Mouse (Mus musculus): ENCODE results near the gene Mroh3. TPM values are rescaled to one million over a fixed set of nuclear protein-coding genes. Genes with fewer than 3 reads are reported as not detected.

The Mroh3 gene
- not detected for total RNA-seq (2021)
- long read RNA-seq, experiment 1, result 0 reads
- long read RNA-seq, experiment 2, result 0 reads

GRCm38 (mm10) chr1:136212803-136213202 lies at the start of gene Mroh3:
TSS of gene Mroh3 (minus strand) at chr1:136212828.
- no peak for DNase-seq
- intact Hi-C loops (cut with DNase I), result no loop called here

DNA sequence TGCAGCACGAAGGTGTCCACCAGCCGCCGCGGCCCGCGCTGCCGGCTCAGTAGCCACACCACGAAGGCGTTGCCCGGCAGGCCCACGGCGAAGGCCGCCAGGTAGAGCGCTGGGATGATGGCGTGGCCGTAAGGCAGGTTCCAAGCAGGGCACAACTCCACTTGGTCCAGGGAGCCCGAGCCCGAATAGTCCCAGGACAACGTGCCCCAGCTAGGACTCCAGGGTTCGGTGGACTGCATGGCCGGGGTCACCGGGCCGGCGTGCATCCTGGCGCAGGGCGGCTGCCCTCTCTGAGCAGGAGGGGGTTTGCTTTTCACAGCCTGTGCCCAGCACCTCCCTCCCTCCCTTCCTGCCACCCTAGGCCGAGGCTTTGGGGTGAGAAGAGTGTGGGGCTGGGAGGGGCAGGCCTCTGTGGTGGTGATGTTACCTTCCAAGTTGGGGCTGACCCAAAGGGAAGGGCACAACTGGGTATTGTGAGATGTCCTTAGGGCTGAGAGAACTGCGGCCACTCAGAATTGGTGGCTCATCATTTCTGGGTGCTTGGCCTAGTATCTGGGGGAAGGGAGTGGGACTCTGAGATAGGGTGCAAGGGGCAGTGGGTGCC lies 48.1 kb upstream of the Mroh3 start, which contains the start of gene Gpr25:
Gpr25 (minus strand) TSS at position 239 of the 604 bp plus-strand sequence.
- no peak for DNase-seq
- intact Hi-C loops (cut with DNase I), result no loop called here

DNA sequence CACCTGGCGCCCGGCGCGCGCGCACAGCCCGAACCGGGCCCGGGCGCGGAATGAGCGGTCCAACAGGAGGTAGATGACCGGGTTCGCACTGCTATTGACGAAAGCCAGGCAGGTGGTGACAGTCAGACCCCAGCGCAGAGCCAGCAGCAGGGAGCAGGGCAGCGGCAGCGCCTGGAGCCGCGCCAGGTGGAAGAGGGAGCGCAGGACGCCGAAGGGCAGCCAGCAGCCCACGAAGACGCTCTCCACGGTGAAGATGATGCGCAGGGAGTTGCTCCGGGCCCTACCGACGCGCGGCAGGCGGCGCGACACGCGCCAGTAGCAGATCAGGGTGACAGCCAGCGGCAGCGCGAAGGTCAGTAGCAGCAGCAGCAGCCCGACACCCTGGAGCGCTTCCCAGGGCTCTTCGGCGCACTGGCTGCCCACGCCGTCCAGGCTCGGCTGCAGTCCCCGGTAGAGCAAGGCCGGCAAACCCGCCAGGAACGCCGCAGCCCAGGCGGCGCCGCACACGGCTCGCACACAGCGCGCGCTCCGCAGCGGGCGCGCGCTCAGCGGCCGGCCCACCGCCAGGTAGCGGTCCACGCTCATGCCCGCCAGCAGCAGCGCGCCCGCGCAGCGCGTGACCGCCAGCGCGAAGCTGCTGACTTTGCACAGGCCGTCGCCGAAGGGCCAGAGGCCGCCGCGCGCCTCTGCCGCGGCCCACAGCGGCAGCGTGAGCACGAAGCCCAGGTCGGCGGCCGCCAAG lies 47.4 kb upstream of the Mroh3 start:
- DNase-seq, result peak; percentile 42 to 51
- intact Hi-C loops (cut with DNase I), result no loop called here

DNA sequence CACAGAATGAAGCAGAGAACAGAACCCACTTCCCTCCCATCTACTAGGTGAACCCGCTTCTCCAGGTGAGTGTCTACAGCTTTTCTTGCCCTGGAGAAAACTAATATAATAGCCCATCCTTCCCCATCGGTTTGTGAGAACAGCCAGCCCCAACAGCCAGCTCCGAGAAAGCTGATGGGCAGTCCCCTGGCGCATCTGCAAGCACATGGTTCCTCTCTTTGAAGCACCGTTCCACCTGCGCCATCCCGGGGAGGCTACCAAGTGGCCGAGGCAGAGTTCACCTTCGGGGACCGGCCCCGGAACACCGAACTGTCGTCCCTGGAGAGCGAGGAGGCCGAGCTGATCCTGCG lies 46.9 kb upstream of the Mroh3 start:
- DNase-seq, result no peak
- intact Hi-C loops (cut with DNase I), result no loop called here

DNA sequence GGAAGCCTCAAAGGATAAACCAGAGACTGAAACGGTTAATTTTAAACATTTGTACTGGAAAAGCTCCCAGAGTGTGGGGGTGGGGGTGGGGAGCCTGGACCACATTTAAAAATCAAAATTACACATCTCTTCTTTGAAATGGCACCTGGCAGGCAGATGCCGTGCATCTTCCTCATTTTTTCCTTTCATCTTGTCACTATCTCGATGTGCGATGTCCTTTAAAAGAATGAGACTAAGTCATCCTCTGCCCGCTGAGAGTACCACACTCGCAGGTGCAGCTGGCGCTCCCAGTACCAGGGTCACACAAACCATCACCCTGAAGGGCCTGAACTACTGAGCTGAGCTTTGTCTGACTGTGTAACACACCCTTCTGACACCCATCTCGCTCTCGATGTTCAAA lies 45.9 kb upstream of the Mroh3 start:
- DNase-seq, result no peak
- intact Hi-C loops (cut with DNase I), result no loop called here

DNA sequence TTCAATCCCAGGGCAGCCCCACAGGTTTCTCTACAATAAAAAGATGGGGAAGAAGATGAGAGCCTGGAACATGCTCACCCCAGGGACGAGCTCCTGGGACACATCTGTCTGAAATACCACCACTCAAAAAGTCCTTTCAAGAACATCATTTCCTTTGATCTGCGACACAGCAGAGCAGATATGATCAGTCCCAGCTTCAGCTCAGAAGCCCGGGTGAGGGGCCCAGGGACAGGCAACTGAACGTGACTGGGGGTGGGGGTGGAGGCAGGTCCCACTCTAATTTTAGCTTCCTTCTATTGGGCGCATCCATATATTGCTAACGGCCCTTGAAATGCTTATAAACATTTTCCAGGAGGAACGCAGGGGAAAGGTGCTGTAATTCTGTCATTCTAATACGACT lies 43.0 kb upstream of the Mroh3 start:
- intact Hi-C loops (cut with DNase I), result no loop called here
- no peak for DNase-seq

DNA sequence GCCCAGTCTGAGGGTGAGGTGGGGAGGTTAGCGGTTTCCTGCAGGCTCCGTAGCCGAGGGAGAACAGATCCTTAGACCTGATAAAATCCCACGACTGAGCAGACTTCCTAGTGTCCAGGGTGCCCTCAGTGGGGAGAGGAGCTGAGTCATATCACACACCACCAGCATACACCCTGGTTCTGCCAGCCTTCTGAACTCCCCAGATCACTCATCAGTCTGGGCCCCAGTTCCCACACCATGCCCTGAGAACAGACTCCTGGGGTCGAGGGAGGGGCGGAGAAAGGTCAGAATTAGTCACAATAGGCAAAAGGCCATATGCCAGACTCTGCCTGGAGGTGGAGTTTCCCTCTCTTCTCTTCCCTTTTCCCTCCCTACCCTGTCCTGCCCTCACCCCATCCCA lies 42.5 kb upstream of the Mroh3 start:
- DNase-seq, result no peak
- intact Hi-C loops (cut with DNase I), result no loop called here

- DNase-seq, result no peak
- intact Hi-C loops (cut with DNase I), result no loop called here
Observed at GRCm38 (mm10) chr1:136254503-136255065, 42.0 kb upstream of the Mroh3 start.

- intact Hi-C loops (cut with DNase I), result no loop called here
- no peak for DNase-seq
Observed at GRCm38 (mm10) chr1:136253472-136253871, 40.8 kb upstream of the Mroh3 start.

GRCm38 (mm10) chr1:136249662-136250061 lies 37.0 kb upstream of the Mroh3 start:
- no peak for DNase-seq
- intact Hi-C loops (cut with DNase I), result no loop called here

DNA sequence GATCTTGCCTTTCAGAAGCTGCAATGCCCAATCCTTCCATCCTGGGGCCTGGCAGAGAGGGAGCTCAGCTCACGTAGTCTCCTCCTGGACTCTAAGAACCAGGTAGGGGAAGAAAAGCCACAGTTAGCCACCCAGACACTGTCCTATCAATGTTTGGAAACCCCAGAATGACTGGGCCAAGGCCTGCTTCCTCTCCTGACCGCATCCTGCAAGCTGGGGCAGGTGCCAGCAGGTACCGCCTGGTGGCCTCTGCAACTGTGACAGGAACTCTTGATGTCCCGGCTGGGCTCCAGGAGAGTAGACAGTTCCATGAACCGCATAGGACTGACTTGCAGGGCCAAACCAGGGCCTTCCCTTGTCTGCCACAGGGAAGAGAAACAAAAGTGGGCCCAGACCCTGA lies 34.8 kb upstream of the Mroh3 start:
- no peak for DNase-seq
- intact Hi-C loops (cut with DNase I), result no loop called here

DNA sequence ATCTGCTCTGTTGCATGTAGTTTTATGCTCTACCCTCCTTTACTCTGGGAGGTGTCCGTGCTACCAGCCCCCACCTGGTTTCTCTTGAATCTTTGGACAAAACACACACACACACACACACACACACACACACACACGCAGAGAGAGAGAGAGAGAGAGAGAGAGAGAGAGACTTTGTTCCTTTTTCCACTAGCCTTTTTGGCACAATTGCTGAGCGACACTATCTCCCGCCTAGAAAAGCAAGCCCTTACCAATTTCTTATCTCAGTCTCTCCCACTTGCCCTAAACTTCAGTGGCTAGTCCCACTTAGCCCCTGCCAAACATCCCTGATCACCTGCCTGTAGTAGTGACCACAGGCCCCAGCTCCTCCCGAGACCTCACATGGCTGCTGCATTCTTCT lies 31.8 kb upstream of the Mroh3 start:
- intact Hi-C loops (cut with DNase I), result no loop called here
- no peak for DNase-seq

DNA sequence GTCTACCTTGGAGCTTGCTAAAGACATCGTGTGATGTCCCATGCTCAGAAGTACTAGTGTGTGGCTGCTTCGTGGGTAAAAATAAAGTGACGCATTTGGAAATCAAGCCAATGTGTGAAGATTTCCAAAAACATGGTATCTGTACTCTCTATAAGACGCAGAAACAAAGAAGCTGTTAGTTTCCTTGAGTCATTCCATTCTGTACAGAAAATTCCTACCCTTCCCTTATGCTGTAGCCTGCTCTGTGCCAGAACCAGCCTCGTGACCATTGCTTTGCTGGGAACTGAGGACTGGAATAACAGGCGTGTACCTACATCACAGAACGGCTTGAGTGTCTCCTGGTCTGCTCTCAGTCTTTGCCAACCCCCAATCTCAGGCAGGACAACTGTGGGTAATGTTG lies 29.2 kb upstream of the Mroh3 start:
- DNase-seq, result no peak
- intact Hi-C loops (cut with DNase I), result no loop called here

DNA sequence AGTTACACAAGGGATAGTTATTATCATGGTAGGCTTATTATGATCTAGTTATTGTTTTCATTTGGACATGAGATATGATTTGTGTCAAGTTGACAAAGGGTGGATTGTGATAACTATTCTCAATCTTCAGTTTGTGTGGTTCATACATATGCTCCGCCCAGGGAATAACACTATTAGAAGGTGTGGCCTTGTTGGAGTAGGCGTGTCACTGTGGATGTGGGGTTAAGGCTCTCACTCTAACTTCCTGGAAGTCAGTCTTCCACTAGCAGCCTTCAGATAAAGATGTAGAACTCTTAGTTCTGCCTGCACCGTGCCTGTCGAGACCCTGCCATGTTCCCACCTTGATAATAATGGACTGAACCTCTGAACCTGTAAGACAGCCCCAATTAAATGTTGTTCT lies 25.9 kb upstream of the Mroh3 start:
- intact Hi-C loops (cut with DNase I), result no loop called here
- no peak for DNase-seq

DNA sequence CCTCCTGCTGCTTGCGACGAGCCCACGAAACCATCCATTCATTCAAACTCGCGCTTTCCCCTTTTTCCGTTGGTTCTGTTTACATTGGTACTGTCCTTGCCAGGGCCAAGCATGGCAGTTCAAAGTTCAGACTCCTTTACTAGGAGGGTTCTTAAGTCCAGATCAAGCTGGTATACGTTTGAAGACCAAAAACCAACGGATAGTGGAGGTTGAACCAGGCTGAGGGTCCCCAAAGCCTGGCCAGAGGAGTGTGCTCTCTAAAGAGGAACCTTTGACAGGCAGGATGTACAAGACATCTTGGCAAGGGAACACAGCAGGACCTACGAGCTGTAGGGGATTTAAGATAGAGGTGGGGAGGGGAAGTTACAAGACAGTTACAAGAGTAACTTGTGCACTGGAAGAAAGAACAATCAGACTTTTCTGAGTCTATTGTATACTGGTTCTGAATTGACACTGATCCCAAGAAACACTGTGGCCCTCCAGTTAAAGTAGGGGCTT lies 22.0 kb upstream of the Mroh3 start:
- no peak for DNase-seq
- intact Hi-C loops (cut with DNase I), result no loop called here

- DNase-seq, result no peak
Observed at GRCm38 (mm10) chr1:136233892-136234594, 21.4 kb upstream of the Mroh3 start, which contains the start of gene Inava. TSS of gene Inava (minus strand) at chr1:136234264.

DNA sequence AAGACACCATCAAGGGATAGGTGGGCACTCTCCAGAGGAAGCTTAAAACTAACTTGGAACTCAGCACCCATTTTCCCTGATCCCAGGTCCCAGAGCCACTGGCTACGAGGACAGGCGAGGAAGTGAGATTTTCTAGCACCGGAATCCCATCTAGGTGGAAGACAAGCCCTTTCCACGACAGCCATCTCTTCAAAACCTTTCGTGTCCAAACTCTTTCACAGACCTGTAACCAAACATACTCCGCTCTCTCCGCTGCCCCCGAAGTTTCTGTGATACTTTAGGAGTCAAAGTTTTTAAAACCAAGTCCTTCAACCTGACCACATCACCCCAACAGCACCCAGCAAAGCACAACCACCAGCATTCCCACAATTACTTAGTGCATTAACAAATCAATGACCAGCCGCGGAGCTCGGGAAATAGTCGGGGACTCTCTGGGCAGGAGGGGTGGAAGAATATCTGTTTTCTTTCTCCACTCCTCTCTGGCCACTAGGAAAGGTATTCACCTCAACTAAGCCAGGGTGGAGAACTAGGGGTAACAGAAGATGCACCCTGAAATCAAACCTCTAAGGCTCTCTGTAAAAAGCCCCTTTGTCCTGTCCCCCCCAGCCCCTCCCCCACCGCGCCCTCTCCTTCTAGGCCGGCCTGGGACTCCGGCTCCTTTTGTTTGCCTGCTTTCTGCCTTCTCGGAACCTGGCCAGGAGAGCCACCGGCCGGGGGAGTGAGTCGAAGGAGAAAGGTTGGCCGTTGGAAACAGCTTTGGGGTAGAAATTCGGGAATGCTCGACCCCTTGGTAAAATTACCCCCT lies 20.6 kb upstream of the Mroh3 start:
- DNase-seq, result no peak
- intact Hi-C loops (cut with DNase I), result no loop called here

More at GRCm38 (mm10) chr1:136233892-136234594, 21.4 kb upstream of the Mroh3 start, which contains the start of gene Inava:
- intact Hi-C loops (cut with DNase I), result no loop called here

GRCm38 (mm10) chr1:136232285-136232926 lies 19.8 kb upstream of the Mroh3 start:
- intact Hi-C loops (cut with DNase I), result no loop called here
- no peak for DNase-seq

DNA sequence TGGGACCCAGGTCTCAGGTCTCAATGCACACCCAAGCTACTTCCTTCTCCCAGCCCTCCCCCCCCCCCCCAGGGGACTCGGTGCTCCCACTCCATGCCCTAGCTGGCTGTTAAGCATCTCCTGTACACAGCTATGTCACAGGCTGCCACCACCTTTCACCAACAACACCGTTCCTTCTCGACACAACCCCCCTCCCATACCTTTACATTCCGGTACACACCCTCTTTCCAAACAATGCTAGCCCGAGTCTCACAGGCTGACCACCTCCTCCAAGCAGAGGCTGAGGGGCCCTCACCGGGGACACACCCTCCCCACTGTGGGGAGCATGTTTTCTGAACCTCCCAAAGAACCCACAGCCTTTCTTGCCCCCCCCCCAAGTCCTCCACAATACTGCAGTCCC lies 19.0 kb upstream of the Mroh3 start:
- intact Hi-C loops (cut with DNase I), result no loop called here
- no peak for DNase-seq

DNA sequence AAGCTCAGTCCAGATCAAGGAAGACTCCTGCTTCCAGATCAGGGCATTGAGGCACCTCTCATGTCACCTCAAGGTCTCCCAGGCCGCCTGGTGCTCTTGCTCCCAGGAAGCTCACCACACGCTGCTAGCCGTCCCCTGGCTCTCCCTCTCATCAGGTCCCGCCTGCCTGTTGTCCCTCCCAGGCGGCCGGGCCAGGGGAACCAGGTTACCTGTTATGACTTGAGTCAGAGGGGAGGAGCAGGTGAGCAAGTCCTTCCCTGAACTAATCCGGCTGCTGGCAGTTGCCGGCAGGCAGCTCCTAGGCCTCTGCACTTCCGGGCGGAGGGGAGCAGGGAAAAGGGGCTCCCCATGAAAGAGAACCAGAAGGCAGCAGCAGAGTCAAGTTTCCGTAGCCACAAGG lies 17.6 kb upstream of the Mroh3 start:
- DNase-seq, result no peak
- intact Hi-C loops (cut with DNase I), result no loop called here
